Mouse (Mus musculus) heart, embryonic 12.5 days (tissue): ENCODE measurements around the gene Adad1. TPM values are rescaled to one million over a fixed set of nuclear protein-coding genes. Genes with fewer than 3 reads are reported as not detected.

Experiments
- ATAC-seq: fragments of 200-750 bp; cut with Nextera tagmentation; 2 replicates; pipeline ENCODE4 v1.8.0; 2017; ENCODE audit warnings: moderate TSS enrichment, moderate library complexity; ENCODE audit not compliant: insufficient number of reproducible peaks, low FRiP score
- H3K27ac ChIP-seq: fragments of 300-500 bp; sonication (generic); 2 replicates; pipeline ENCODE4 v1.5.1; 2016; ENCODE audit warnings: mild to moderate bottlenecking, moderate library complexity; ENCODE audit not compliant: poor library complexity, severe bottlenecking
- H3K27me3 ChIP-seq: fragments of 300-500 bp; sonication (generic); replicated peaks from 2 replicates; pipeline ENCODE4 v1.6.1; 2016; ENCODE audit warnings: mild to moderate bottlenecking, moderate library complexity
- H3K36me3 ChIP-seq: fragments of 300-500 bp; sonication (generic); 2 replicates; pipeline ENCODE4 v1.6.1; 2016; ENCODE audit warnings: mild to moderate bottlenecking, moderate library complexity
- H3K4me1 ChIP-seq: fragments of 300-500 bp; sonication (generic); replicated peaks from 2 replicates; pipeline ENCODE4 v1.6.1; 2016; ENCODE audit warnings: mild to moderate bottlenecking
- H3K4me2 ChIP-seq: fragments of 300-500 bp; sonication (generic); 2 replicates; pipeline ENCODE4 v1.6.1; 2016; ENCODE audit warnings: mild to moderate bottlenecking, moderate library complexity
- H3K4me3 ChIP-seq: fragments of 300-500 bp; sonication (generic); 2 replicates; pipeline ENCODE4 v1.5.1; 2016; ENCODE audit warnings: mild to moderate bottlenecking
- H3K9ac ChIP-seq: fragments of 300-500 bp; sonication (generic); 2 replicates; pipeline ENCODE4 v1.6.1; 2016; ENCODE audit warnings: mild to moderate bottlenecking, moderate library complexity
- H3K9me3 ChIP-seq: fragments of 300-500 bp; sonication (generic); replicated peaks from 2 replicates; pipeline ENCODE4 v1.6.1; 2016; ENCODE audit warnings: mild to moderate bottlenecking, moderate library complexity
- WGBS: fragments of 180-500 bp; shearing (Covaris S2); methylation state at CpG from one replicate; pipeline ENCODE4 v1.1.7; 2016; 5-methylcytosine and 5-hydroxymethylcytosine counted together
- polyA plus RNA-seq: library from polyadenylated mRNA; unstranded; fragments of >200 nt; fragmentation: Nextera tagmentation; extraction: Ambion mirVana; gene quantifications from 2 replicates; pipeline ENCODE4 v1.2.1, GENCODE M21; 2016

Gene Adad1
- 0.32 and 0.47 TPM in 2 replicates for polyA plus RNA-seq

- peaks cover 6% of the 10 kb centered on the region for H3K9me3 ChIP-seq
Observed at GRCm38 (mm10) chr3:37063406-37063805, at the start of gene Adad1. TSS of gene Adad1 (plus strand) at chr3:37063527.

GRCm38 (mm10) chr3:37037979-37038378 is 25.3 kb upstream of the Adad1 start:
- H3K27ac ChIP-seq = no peak overlapping the region
- no peaks in the 10 kb centered on the region for H3K4me1 ChIP-seq
- H3K36me3 ChIP-seq = peaks cover 19% of the 10 kb centered on the region
- 88% methylated on average over 2 of the region's 2 CpGs for WGBS
- H3K9ac ChIP-seq = no peak overlapping the region
- H3K4me2 ChIP-seq = no peak overlapping the region
- ATAC-seq = no peak
- H3K27me3 ChIP-seq = no peaks in the 10 kb centered on the region
- no peaks in the 10 kb centered on the region for H3K9me3 ChIP-seq
- no peak overlapping the region for H3K4me3 ChIP-seq

More at GRCm38 (mm10) chr3:37063406-37063805, at the start of gene Adad1:
- peak within 1 kb of the TSS; percentile 39 for H3K4me3 ChIP-seq
- no peak for ATAC-seq
- H3K9ac ChIP-seq = no peak within 1 kb of the TSS
- H3K27ac ChIP-seq = no peak within 1 kb of the TSS
- 39% methylated on average over 39 of the region's 39 CpGs for WGBS
- H3K4me2 ChIP-seq = peak within 1 kb of the TSS; percentile 66
- no peaks in the 10 kb centered on the region for H3K4me1 ChIP-seq
- no peaks in the 10 kb centered on the region for H3K36me3 ChIP-seq
- H3K27me3 ChIP-seq = no peaks in the 10 kb centered on the region

- H3K36me3 ChIP-seq = peaks cover 25% of the 10 kb centered on the region
- H3K4me3 ChIP-seq = no peak overlapping the region
- no peaks in the 10 kb centered on the region for H3K27me3 ChIP-seq
- no peaks in the 10 kb centered on the region for H3K9me3 ChIP-seq
- no peaks in the 10 kb centered on the region for H3K4me1 ChIP-seq
- H3K27ac ChIP-seq = no peak overlapping the region
- H3K9ac ChIP-seq = no peak overlapping the region
- H3K4me2 ChIP-seq = no peak overlapping the region
- ATAC-seq = no peak
Observed at GRCm38 (mm10) chr3:37039811-37040210, 23.5 kb upstream of the Adad1 start.

- ATAC-seq = no peak
- H3K4me3 ChIP-seq = no peak overlapping the region
Observed at GRCm38 (mm10) chr3:37051491-37051890, 11.8 kb upstream of the Adad1 start.

GRCm38 (mm10) chr3:37073211-37073610 is 9.9 kb downstream of the Adad1 start:
- Histone ChIP-seq H3K27me3 (no peaks in the 10 kb centered on the region), H3K9me3 (peaks cover 3% of the 10 kb centered on the region; the same call in 1 of the 2 replicates), H3K36me3 (no peaks in the 10 kb centered on the region), H3K4me1 (no peaks in the 10 kb centered on the region), H3K9ac (no peak overlapping the region), H3K4me3 (no peak overlapping the region), H3K4me2 (no peak overlapping the region), H3K27ac (no peak overlapping the region)
- ATAC-seq = no peak

More at GRCm38 (mm10) chr3:37051491-37051890, 11.8 kb upstream of the Adad1 start:
- peaks cover 21% of the 10 kb centered on the region for H3K36me3 ChIP-seq
- no peak overlapping the region for H3K27ac ChIP-seq
- no peaks in the 10 kb centered on the region for H3K4me1 ChIP-seq
- H3K9me3 ChIP-seq = 0 out of 2 replicates have a peak, but pooled peaks cover 2% of the 10 kb centered on the region
- no peak overlapping the region for H3K4me2 ChIP-seq
- H3K27me3 ChIP-seq = no peaks in the 10 kb centered on the region
- H3K9ac ChIP-seq = no peak overlapping the region
- WGBS = 94% methylated on average over 1 of the region's 1 CpGs

- Histone ChIP-seq H3K9me3 (no peaks in the 10 kb centered on the region), H3K27ac (no peak overlapping the region), H3K9ac (no peak overlapping the region), H3K4me3 (no peak overlapping the region), H3K27me3 (no peaks in the 10 kb centered on the region), H3K4me1 (no peaks in the 10 kb centered on the region), H3K36me3 (no peaks in the 10 kb centered on the region), H3K4me2 (no peak overlapping the region)
- no peak for ATAC-seq
- WGBS = 74% methylated on average over 4 of the region's 4 CpGs
Observed at GRCm38 (mm10) chr3:37084860-37085259, 21.5 kb downstream of the Adad1 start.

GRCm38 (mm10) chr3:37090721-37091120 is 27.4 kb downstream of the Adad1 start:
- no peak for ATAC-seq
- no peaks in the 10 kb centered on the region for H3K27me3 ChIP-seq
- no peaks in the 10 kb centered on the region for H3K36me3 ChIP-seq
- H3K4me1 ChIP-seq = no peaks in the 10 kb centered on the region
- no peak overlapping the region for H3K4me3 ChIP-seq
- no peak overlapping the region for H3K4me2 ChIP-seq
- no peak overlapping the region for H3K27ac ChIP-seq
- H3K9ac ChIP-seq = no peak overlapping the region
- H3K9me3 ChIP-seq = no peaks in the 10 kb centered on the region

GRCm38 (mm10) chr3:37125655-37126054 is 62.3 kb downstream of the Adad1 start, which contains the start of gene Il2:
TSS of gene Il2 (minus strand) at chr3:37125959.
- no peak for ATAC-seq
- 46% methylated on average over 4 of the region's 4 CpGs for WGBS

GRCm38 (mm10) chr3:37126162-37126561 is 62.8 kb downstream of the Adad1 start:
- Histone ChIP-seq H3K36me3 (no peaks in the 10 kb centered on the region), H3K4me3 (no peak overlapping the region), H3K9me3 (no peaks in the 10 kb centered on the region), H3K27ac (no peak overlapping the region), H3K4me1 (peaks cover 6% of the 10 kb centered on the region), H3K4me2 (no peak overlapping the region), H3K9ac (no peak overlapping the region), H3K27me3 (no peaks in the 10 kb centered on the region; the same call in 1 of the 2 replicates)
- WGBS = 65% methylated on average over 4 of the region's 4 CpGs
- ATAC-seq = no peak

More at GRCm38 (mm10) chr3:37125655-37126054, 62.3 kb downstream of the Adad1 start, which contains the start of gene Il2:
- no peak within 1 kb of the TSS for H3K4me3 ChIP-seq
- no peaks in the 10 kb centered on the region for H3K9me3 ChIP-seq
- H3K4me2 ChIP-seq = no peak within 1 kb of the TSS
- H3K4me1 ChIP-seq = peaks cover 6% of the 10 kb centered on the region
- H3K9ac ChIP-seq = no peak within 1 kb of the TSS
- H3K27ac ChIP-seq = no peak within 1 kb of the TSS
- H3K27me3 ChIP-seq = no peaks in the 10 kb centered on the region; the same call in 1 of the 2 replicates
- H3K36me3 ChIP-seq = no peaks in the 10 kb centered on the region

GRCm38 (mm10) chr3:37128269-37128668 is 64.9 kb downstream of the Adad1 start:
- Histone ChIP-seq H3K9me3 (no peaks in the 10 kb centered on the region), H3K4me1 (peaks cover 6% of the 10 kb centered on the region), H3K27ac (no peak overlapping the region), H3K27me3 (no peaks in the 10 kb centered on the region; the same call in 1 of the 2 replicates), H3K4me2 (no peak overlapping the region), H3K36me3 (no peaks in the 10 kb centered on the region), H3K4me3 (no peak overlapping the region), H3K9ac (no peak overlapping the region)
- WGBS = 50% methylated on average over 4 of the region's 4 CpGs
- no peak for ATAC-seq

- no peak for ATAC-seq
- Histone ChIP-seq H3K4me3 (no peak overlapping the region), H3K27me3 (no peaks in the 10 kb centered on the region; the same call in 1 of the 2 replicates), H3K4me1 (peaks cover 6% of the 10 kb centered on the region), H3K36me3 (no peaks in the 10 kb centered on the region), H3K9me3 (no peaks in the 10 kb centered on the region), H3K4me2 (no peak overlapping the region), H3K27ac (no peak overlapping the region), H3K9ac (no peak overlapping the region)
- 50% methylated on average over 2 of the region's 2 CpGs for WGBS
Observed at GRCm38 (mm10) chr3:37129063-37129462, 65.7 kb downstream of the Adad1 start.

- 53% methylated on average over 4 of the region's 4 CpGs for WGBS
- no peaks in the 10 kb centered on the region for H3K36me3 ChIP-seq
- ATAC-seq = no peak
Observed at GRCm38 (mm10) chr3:37137231-37137630, 73.9 kb downstream of the Adad1 start.

More at GRCm38 (mm10) chr3:37137231-37137630, 73.9 kb downstream of the Adad1 start:
- Histone ChIP-seq H3K27ac (no peak overlapping the region), H3K4me3 (no peak overlapping the region), H3K9ac (no peak overlapping the region), H3K27me3 (no peaks in the 10 kb centered on the region), H3K4me1 (no peaks in the 10 kb centered on the region), H3K9me3 (no peaks in the 10 kb centered on the region), H3K4me2 (no peak overlapping the region)
